Mouse (Mus musculus) midbrain, embryonic 16.5 days (tissue): ENCODE measurements around the gene Pecam1. TPM values are rescaled to one million over a fixed set of nuclear protein-coding genes. Genes with fewer than 3 reads are reported as not detected.
A peak's percentile ranks its signal among the peaks of the same experiment; 100 is the strongest.
"Not testable (repeated sequence)": the region's sequence is repeated elsewhere in the genome, so short reads cannot be mapped to it uniquely, and the experiment has no call there.

Source experiments
- ATAC-seq: fragments of 200-750 bp; cut with Nextera tagmentation; 2 replicates; pipeline ENCODE4 v1.8.0; 2017; ENCODE audit warnings: moderate TSS enrichment
- H3K27ac ChIP-seq: fragments of 300-500 bp; sonication (generic); 2 replicates; pipeline ENCODE4 v1.5.1; 2014; ENCODE audit warnings: mild to moderate bottlenecking, low read length, mixed read lengths
- H3K27me3 ChIP-seq: fragments of 300-500 bp; sonication (generic); 2 replicates; pipeline ENCODE4 v1.6.1; 2014; ENCODE audit warnings: low read depth, low read length, mixed read lengths; ENCODE audit not compliant: control insufficient read depth, insufficient read depth
- H3K36me3 ChIP-seq: fragments of 300-500 bp; sonication (generic); 2 replicates; pipeline ENCODE4 v1.6.1; 2014; ENCODE audit warnings: mild to moderate bottlenecking, low read length, moderate library complexity, mixed read lengths; ENCODE audit not compliant: control insufficient read depth, insufficient read depth
- H3K4me1 ChIP-seq: fragments of 300-500 bp; sonication (generic); 2 replicates; pipeline ENCODE4 v1.6.1; 2014; ENCODE audit warnings: mild to moderate bottlenecking, low read length, mixed read lengths; ENCODE audit not compliant: control insufficient read depth, insufficient read depth
- H3K4me2 ChIP-seq: fragments of 300-500 bp; sonication (generic); 2 replicates; pipeline ENCODE4 v1.6.1; 2014; ENCODE audit warnings: mild to moderate bottlenecking, low read length, mixed read lengths
- H3K4me3 ChIP-seq: fragments of 300-500 bp; sonication (generic); 2 replicates; pipeline ENCODE4 v1.5.1; 2014; ENCODE audit warnings: low read depth, mild to moderate bottlenecking, low read length, moderate library complexity, mixed read lengths
- H3K9ac ChIP-seq: fragments of 300-500 bp; sonication (generic); 2 replicates; pipeline ENCODE4 v1.6.1; 2014; ENCODE audit warnings: low read depth, low read length, mixed read lengths
- H3K9me3 ChIP-seq: fragments of 300-500 bp; sonication (generic); replicated peaks from 2 replicates; pipeline ENCODE4 v1.6.1; 2014; ENCODE audit warnings: mild to moderate bottlenecking, low read length, mixed read lengths; ENCODE audit not compliant: control insufficient read depth, poor library complexity, severe bottlenecking
- WGBS: fragments of 180-500 bp; shearing (Covaris S2); extraction: QIAGEN DNeasy Blood & Tissue Kit; methylation state at CpG from one replicate; pipeline ENCODE4 v1.1.7; 2014; 5-methylcytosine and 5-hydroxymethylcytosine counted together
- polyA plus RNA-seq: library from polyadenylated mRNA; unstranded; fragments of >200 nt; fragmentation: Nextera tagmentation; extraction: Ambion mirVana; gene quantifications from 2 replicates; pipeline ENCODE4 v1.2.1, GENCODE M21; 2015

The Pecam1 gene
- polyA plus RNA-seq, 1 experiment from 2014 or later: 14.1 TPM

DNA sequence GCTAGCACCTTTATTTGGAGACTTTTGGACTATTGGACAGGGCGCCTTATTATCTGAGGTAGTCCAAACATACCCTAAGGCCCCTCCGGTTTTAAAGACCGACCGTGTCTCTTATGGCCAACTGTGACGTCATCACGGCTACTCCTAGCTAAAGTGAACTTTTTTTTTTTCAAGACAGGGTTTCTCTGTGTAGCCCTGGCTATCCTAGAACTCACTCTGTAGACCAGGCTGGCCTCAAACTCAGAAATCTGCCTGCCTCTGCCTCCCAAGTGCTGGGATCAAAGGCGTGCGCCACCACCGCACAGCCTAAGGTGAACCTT is 25.6 kb downstream of the Pecam1 start:
- not testable (repeated sequence) for H3K9ac ChIP-seq

GRCm38 (mm10) chr11:106724176-106724915 is 26.1 kb downstream of the Pecam1 start:
- no peak for ATAC-seq
- Histone ChIP-seq H3K27me3 (no peaks in the 10 kb centered on the region), H3K4me1 (peaks cover 9% of the 10 kb centered on the region; the same call in 1 of the 2 replicates), H3K36me3 (no peaks in the 10 kb centered on the region), H3K4me3 (no peak overlapping the region), H3K4me2 (no peak overlapping the region), H3K27ac (no peak overlapping the region), H3K9me3 (no peaks in the 10 kb centered on the region), H3K9ac (no peak overlapping the region)
- 88% methylated on average over 10 of the region's 10 CpGs for WGBS

More for the DNA sequence above, 25.6 kb downstream of the Pecam1 start:
- WGBS: 95% methylated on average over 9 of the region's 9 CpGs
- ATAC-seq, H3K4me2 ChIP-seq, H3K27me3 ChIP-seq, H3K9me3 ChIP-seq, H3K27ac ChIP-seq, H3K36me3 ChIP-seq, H3K4me3 ChIP-seq, H3K4me1 ChIP-seq: not testable (repeated sequence)

DNA sequence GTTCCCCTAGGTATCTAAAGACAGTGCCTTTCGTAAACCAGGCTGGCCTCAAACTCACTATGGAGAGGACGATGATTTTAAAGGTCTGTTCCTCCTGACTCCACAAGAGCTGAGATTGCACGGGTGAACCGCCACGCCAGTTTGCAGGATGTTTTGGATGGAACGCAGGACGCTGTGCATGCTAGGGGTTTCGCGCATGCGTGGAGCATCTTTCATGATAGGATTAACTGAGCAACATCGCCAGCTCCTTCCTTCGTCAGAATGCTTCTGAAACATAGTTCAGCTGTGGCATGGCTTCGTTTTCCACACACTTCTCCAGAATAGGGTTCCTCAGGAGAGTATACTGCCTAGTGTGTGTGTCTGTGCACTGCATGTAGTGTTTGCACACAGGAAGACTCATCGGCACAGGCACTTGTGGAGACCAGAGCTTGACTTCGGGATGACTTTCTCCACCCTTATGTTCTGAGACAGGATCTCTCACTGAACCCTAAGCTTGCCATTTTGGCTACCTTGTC is 26.8 kb downstream of the Pecam1 start:
- no peaks in the 10 kb centered on the region for H3K9me3 ChIP-seq
- no peak for ATAC-seq
- H3K4me3 ChIP-seq: peak overlapping the region; percentile 3; the same call in 1 of the 2 replicates
- H3K4me2 ChIP-seq: peak overlapping the region; percentile 26; the same call in 1 of the 2 replicates
- H3K36me3 ChIP-seq: no peaks in the 10 kb centered on the region
- H3K27me3 ChIP-seq: no peaks in the 10 kb centered on the region
- peaks cover 9% of the 10 kb centered on the region; the same call in 1 of the 2 replicates for H3K4me1 ChIP-seq
- no peak overlapping the region for H3K9ac ChIP-seq
- WGBS: 74% methylated on average over 15 of the region's 15 CpGs
- H3K27ac ChIP-seq: no peak overlapping the region

DNA sequence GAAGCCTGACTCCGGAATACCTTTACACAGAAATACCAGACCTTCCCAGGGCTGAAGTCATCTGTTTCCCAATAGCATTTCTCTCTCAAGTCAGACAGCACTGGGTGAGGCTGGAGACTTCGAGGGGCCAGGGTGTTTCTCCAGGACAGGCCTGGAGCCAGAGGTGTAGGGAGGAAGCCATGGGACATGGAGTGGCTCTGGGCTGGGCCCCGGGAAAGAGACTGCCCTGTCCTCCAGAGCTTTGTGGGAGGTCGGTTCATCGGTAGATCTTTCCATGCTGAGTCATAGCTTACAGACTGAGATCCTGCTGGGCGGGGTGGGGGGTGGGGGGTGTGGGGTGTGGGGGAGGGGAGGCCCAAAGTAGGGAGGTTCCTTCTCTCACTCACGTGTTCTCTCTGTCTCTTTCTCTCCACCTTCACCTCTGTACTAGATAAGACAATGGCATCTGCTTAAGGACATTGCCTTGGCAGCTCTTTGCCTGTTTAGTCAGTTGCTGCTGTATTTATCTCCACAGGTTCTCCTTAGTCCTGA is 27.5 kb downstream of the Pecam1 start:
- H3K9ac ChIP-seq: no peak overlapping the region
- no peaks in the 10 kb centered on the region for H3K9me3 ChIP-seq
- no peaks in the 10 kb centered on the region for H3K36me3 ChIP-seq
- H3K4me3 ChIP-seq: no peak overlapping the region
- H3K4me1 ChIP-seq: peaks cover 5% of the 10 kb centered on the region; the same call in 1 of the 2 replicates
- H3K27me3 ChIP-seq: no peaks in the 10 kb centered on the region
- H3K27ac ChIP-seq: no peak overlapping the region
- H3K4me2 ChIP-seq: no peak overlapping the region
- ATAC-seq: no peak
- 30% methylated on average over 7 of the region's 7 CpGs for WGBS

DNA sequence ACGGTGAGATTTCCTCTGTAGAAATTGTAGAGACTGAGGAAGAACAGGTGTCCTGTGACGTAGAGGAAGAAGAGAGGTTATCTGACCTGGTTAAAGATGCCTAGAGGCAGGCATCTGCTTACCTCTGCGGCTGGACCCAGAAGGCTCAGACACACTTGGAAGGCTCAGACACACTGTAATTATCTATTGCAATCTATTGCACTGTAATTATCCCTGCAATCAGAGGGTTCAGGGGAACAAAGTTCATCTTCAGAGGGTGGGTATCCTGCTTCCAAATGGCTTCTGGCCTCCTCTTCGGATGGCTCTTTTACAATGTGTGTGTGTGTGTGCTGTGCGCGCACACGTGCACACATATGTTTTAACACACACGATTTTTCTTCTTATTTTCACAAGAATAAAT is 30.0 kb downstream of the Pecam1 start:
- Histone ChIP-seq H3K9ac (no peak overlapping the region), H3K9me3 (no peaks in the 10 kb centered on the region), H3K36me3 (no peaks in the 10 kb centered on the region), H3K27me3 (no peaks in the 10 kb centered on the region), H3K4me1 (no peaks in the 10 kb centered on the region), H3K27ac (no peak overlapping the region), H3K4me3 (no peak overlapping the region), H3K4me2 (no peak overlapping the region)
- ATAC-seq: no peak
- 88% methylated on average over 8 of the region's 8 CpGs for WGBS

DNA sequence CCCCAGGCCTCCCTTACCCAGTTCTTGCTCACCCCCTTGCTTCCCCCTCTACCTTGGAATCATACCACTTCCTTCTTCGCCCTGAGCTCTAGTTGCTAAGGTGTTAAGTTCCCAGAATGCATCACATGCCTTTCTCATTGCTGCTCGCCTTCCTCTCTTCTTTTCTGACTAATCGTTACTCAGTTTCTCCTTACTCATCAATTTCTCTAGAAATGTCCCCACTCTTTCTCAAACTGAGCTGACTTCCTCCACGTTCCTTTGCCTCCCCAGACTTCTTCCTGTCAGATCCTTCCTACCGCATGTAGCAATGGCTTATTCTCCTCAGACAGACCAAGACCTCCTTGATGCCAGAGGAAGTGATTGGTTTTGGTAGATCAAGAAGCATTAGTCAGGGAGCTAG is 33.9 kb downstream of the Pecam1 start:
- Histone ChIP-seq H3K9me3 (no peaks in the 10 kb centered on the region), H3K36me3 (no peaks in the 10 kb centered on the region), H3K9ac (no peak overlapping the region), H3K4me3 (no peak overlapping the region), H3K27me3 (no peaks in the 10 kb centered on the region), H3K4me2 (no peak overlapping the region), H3K27ac (no peak overlapping the region), H3K4me1 (no peaks in the 10 kb centered on the region)
- WGBS: 88% methylated on average over 5 of the region's 5 CpGs
- no peak for ATAC-seq

DNA sequence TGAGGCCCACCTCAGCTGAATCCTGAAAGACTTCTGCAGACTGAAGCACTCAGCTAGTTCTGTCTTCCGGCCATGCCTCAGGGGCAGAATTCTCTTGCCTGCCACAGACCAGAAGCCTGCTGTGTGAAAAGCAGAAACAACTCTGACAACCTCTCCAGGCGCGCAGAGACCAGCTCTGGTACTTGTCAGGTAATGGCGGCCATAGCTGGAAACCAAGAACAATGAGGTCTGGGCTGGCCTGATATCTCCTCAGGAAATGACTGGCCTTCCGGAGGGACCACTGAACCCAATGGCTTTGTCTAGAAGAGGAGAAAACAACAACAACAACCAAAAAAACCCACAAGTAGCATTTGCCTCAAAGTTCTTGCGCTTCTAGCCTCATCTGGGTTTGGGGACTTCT is 35.4 kb downstream of the Pecam1 start:
- Histone ChIP-seq H3K4me3 (no peak overlapping the region), H3K27ac (no peak overlapping the region)
- 85% methylated on average over 6 of the region's 6 CpGs for WGBS

DNA sequence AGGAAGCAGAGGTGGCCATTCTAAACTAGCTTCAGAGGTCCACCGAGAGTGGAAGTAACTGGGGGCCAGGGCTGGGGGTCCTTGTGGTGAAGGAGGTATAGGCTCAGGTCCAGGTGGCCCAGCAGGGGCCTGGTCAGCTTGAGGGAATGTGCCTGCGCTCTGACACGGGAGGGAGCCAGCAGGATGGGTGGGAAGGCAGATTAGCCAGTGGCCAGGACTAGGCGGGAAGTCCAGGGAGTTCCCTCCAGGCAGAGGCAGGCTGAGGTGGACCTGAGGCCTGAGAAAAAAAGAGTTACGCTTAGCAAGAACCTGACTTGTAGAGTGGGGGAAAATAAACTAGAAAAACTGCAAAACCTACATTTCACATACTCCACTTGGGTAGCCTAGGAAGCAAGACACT is 39.6 kb downstream of the Pecam1 start:
- Histone ChIP-seq H3K4me1 (peaks cover 5% of the 10 kb centered on the region; the same call in 1 of the 2 replicates), H3K27me3 (no peaks in the 10 kb centered on the region), H3K36me3 (no peaks in the 10 kb centered on the region), H3K27ac (no peak overlapping the region), H3K9ac (no peak overlapping the region), H3K9me3 (no peaks in the 10 kb centered on the region), H3K4me2 (no peak overlapping the region), H3K4me3 (no peak overlapping the region)
- 82% methylated on average over 5 of the region's 5 CpGs for WGBS
- no peak for ATAC-seq

More for the DNA sequence above, 35.4 kb downstream of the Pecam1 start:
- Histone ChIP-seq H3K4me1 (no peaks in the 10 kb centered on the region), H3K27me3 (no peaks in the 10 kb centered on the region), H3K9me3 (no peaks in the 10 kb centered on the region), H3K36me3 (no peaks in the 10 kb centered on the region), H3K9ac (no peak overlapping the region), H3K4me2 (no peak overlapping the region)
- no peak for ATAC-seq

DNA sequence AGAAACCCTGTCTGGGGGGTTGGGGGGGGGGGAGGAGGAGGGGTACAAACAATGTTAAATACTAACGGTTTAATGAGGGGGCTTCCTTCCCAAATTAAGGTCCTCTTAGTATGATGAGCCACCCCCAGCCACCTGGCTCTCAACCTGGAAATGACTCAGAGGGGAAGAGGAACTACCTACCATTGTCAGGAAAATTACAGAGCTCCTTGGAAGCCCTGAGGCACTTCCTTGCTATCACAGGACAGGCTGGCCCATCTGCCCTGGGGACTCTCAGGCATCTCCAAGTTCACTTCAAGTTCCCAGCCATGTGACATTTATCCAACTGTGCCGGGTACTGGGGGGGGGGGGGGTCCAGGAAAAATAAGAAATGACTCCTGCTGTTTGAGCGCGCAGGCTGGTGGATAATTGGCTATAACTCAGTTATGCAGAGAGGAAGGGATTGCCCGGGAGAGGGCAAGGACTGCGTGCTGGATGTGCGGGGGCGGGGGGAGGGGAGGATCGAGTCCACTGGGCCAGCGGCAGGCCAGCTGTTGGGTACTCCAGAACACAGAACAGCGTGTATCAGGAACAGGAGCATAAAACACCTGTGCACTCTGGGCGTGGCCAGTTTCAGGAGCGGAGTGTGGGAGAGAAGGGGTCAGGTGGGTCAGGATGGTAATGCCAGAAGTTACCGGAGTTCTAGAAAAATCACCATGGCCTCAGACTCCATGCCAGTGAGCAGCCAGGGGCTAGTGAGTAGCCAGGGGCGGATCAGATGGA is 41.0 kb downstream of the Pecam1 start:
- Histone ChIP-seq H3K27me3 (no peaks in the 10 kb centered on the region), H3K36me3 (no peaks in the 10 kb centered on the region), H3K9me3 (no peaks in the 10 kb centered on the region), H3K9ac (no peak overlapping the region), H3K4me3 (no peak overlapping the region), H3K4me2 (peak overlapping the region; percentile 14; the same call in 1 of the 2 replicates), H3K4me1 (peaks cover 5% of the 10 kb centered on the region; the same call in 1 of the 2 replicates), H3K27ac (no peak overlapping the region)
- WGBS: 34% methylated on average over 15 of the region's 15 CpGs
- no peak for ATAC-seq
